Mouse (Mus musculus) embryonic facial prominence, embryonic 11.5 days (tissue): ENCODE data around the gene P2rx1. TPM values are rescaled to one million over a fixed set of nuclear protein-coding genes. Genes with fewer than 3 reads are reported as not detected.

ENCODE experiments used
- ATAC-seq: fragments of 200-750 bp; cut with Nextera tagmentation; replicated peaks from 2 replicates; pipeline ENCODE4 v1.8.0; 2017; ENCODE audit warnings: low read depth; ENCODE audit not compliant: insufficient number of reproducible peaks, low FRiP score, low TSS enrichment
- DNase-seq: peaks from one replicate; pipeline ENCODE4 v3.0.0-alpha.2; 2015; ENCODE audit warnings: low spot score
- H3K27ac ChIP-seq: fragments of 300-500 bp; sonication (generic); replicated peaks from 2 replicates; pipeline ENCODE4 v1.5.1; 2014; ENCODE audit warnings: mild to moderate bottlenecking, low read depth, low read length, control low read depth
- H3K27me3 ChIP-seq: fragments of 300-500 bp; sonication (generic); 2 replicates; pipeline ENCODE4 v1.6.1; 2014; ENCODE audit warnings: mild to moderate bottlenecking, low read length, moderate library complexity, mixed read lengths; ENCODE audit not compliant: control insufficient read depth, insufficient read depth
- H3K36me3 ChIP-seq: fragments of 300-500 bp; sonication (generic); replicated peaks from 2 replicates; pipeline ENCODE4 v1.6.1; 2014; ENCODE audit warnings: low read depth, mild to moderate bottlenecking, low read length, moderate library complexity, mixed read lengths; ENCODE audit not compliant: control insufficient read depth, insufficient read depth
- H3K4me1 ChIP-seq: fragments of 300-500 bp; sonication (generic); 2 replicates; pipeline ENCODE4 v1.6.1; 2014; ENCODE audit warnings: low read length, mixed read lengths; ENCODE audit not compliant: control insufficient read depth, insufficient read depth
- H3K4me2 ChIP-seq: fragments of 300-500 bp; sonication (generic); 2 replicates; pipeline ENCODE4 v1.6.1; 2014; ENCODE audit warnings: low read depth, mild to moderate bottlenecking, control low read depth, low read length, moderate library complexity
- H3K4me3 ChIP-seq: fragments of 300-500 bp; sonication (generic); 2 replicates; pipeline ENCODE4 v1.5.1; 2014; ENCODE audit warnings: low read depth, low read length, control low read depth
- H3K9ac ChIP-seq: fragments of 300-500 bp; sonication (generic); replicated peaks from 2 replicates; pipeline ENCODE4 v1.6.1; 2014; ENCODE audit warnings: mild to moderate bottlenecking, control low read depth, low read length
- H3K9me3 ChIP-seq: fragments of 300-500 bp; sonication (generic); replicated peaks from 2 replicates; pipeline ENCODE4 v1.6.1; 2016; ENCODE audit warnings: mild to moderate bottlenecking, low read length, inconsistent platforms, mixed read lengths; ENCODE audit not compliant: control insufficient read depth
- WGBS: fragments of 180-500 bp; shearing (Covaris S2); extraction: QIAGEN DNeasy Blood & Tissue Kit; methylation state at CpG from one replicate; pipeline ENCODE4 v1.1.7; 2014; 5-methylcytosine and 5-hydroxymethylcytosine counted together
- polyA plus RNA-seq: library from polyadenylated mRNA; unstranded; fragments of >200 nt; fragmentation: Nextera tagmentation; extraction: Ambion mirVana; gene quantifications from 2 replicates; pipeline ENCODE4 v1.2.1, GENCODE M21; 2014

The P2rx1 gene
- 1.2 and 1.3 TPM in 2 replicates for polyA plus RNA-seq

- no peak within 1 kb of the TSS for H3K4me2 ChIP-seq
- no peaks in the 10 kb centered on the region for H3K27me3 ChIP-seq
- H3K4me3 ChIP-seq, result no peak within 1 kb of the TSS
- H3K9me3 ChIP-seq, result no peaks in the 10 kb centered on the region
- no peak within 1 kb of the TSS for H3K9ac ChIP-seq
- DNase-seq (no peak), ATAC-seq (0 out of 2 replicates have a peak, but pooled peaks have one; percentile 10)
- no peak within 1 kb of the TSS for H3K27ac ChIP-seq
- WGBS, result 40% methylated on average over 8 of the region's 8 CpGs
- no peaks in the 10 kb centered on the region for H3K4me1 ChIP-seq
- no peaks in the 10 kb centered on the region for H3K36me3 ChIP-seq
Observed at GRCm38 (mm10) chr11:72998771-72999170, at the start of gene P2rx1. TSS of gene P2rx1 (plus strand) at chr11:72999103.

GRCm38 (mm10) chr11:72951137-72952000 is 47.5 kb upstream of the P2rx1 start:
- DNase-seq (no peak), ATAC-seq (no peak)
- Histone ChIP-seq H3K9ac (no peak overlapping the region), H3K4me2 (no peak overlapping the region), H3K27ac (no peak overlapping the region), H3K4me1 (no peaks in the 10 kb centered on the region), H3K36me3 (no peaks in the 10 kb centered on the region), H3K27me3 (no peaks in the 10 kb centered on the region), H3K9me3 (no peaks in the 10 kb centered on the region), H3K4me3 (no peak overlapping the region)
- 70% methylated on average over 22 of the region's 22 CpGs for WGBS

GRCm38 (mm10) chr11:72952226-72952625 is 46.7 kb upstream of the P2rx1 start:
- no peaks in the 10 kb centered on the region for H3K9me3 ChIP-seq
- DNase-seq (no peak), ATAC-seq (no peak)

GRCm38 (mm10) chr11:72952697-72953096 is 46.2 kb upstream of the P2rx1 start:
- ATAC-seq (no peak), DNase-seq (no peak)
- H3K9ac ChIP-seq, result no peak overlapping the region
- H3K27ac ChIP-seq, result no peak overlapping the region
- H3K36me3 ChIP-seq, result no peaks in the 10 kb centered on the region
- H3K4me1 ChIP-seq, result no peaks in the 10 kb centered on the region
- H3K4me3 ChIP-seq, result no peak overlapping the region
- no peak overlapping the region for H3K4me2 ChIP-seq
- 84% methylated on average over 6 of the region's 6 CpGs for WGBS
- H3K9me3 ChIP-seq, result no peaks in the 10 kb centered on the region
- no peaks in the 10 kb centered on the region for H3K27me3 ChIP-seq

More at GRCm38 (mm10) chr11:72952226-72952625, 46.7 kb upstream of the P2rx1 start:
- H3K27me3 ChIP-seq, result no peaks in the 10 kb centered on the region
- 65% methylated on average over 3 of the region's 3 CpGs for WGBS
- no peaks in the 10 kb centered on the region for H3K4me1 ChIP-seq
- no peak overlapping the region for H3K27ac ChIP-seq
- H3K4me3 ChIP-seq, result no peak overlapping the region
- H3K36me3 ChIP-seq, result no peaks in the 10 kb centered on the region
- no peak overlapping the region for H3K4me2 ChIP-seq
- H3K9ac ChIP-seq, result no peak overlapping the region

GRCm38 (mm10) chr11:72953116-72953439 is 45.8 kb upstream of the P2rx1 start:
- Histone ChIP-seq H3K4me2 (no peak overlapping the region), H3K27ac (no peak overlapping the region), H3K27me3 (no peaks in the 10 kb centered on the region), H3K9ac (no peak overlapping the region), H3K9me3 (no peaks in the 10 kb centered on the region), H3K36me3 (no peaks in the 10 kb centered on the region), H3K4me3 (no peak overlapping the region), H3K4me1 (no peaks in the 10 kb centered on the region)
- no peak for ATAC-seq
- WGBS, result 82% methylated on average over 1 of the region's 1 CpGs
- DNase-seq, result no peak

- H3K27me3 ChIP-seq, result no peaks in the 10 kb centered on the region
- DNase-seq (no peak), ATAC-seq (no peak)
- H3K36me3 ChIP-seq, result no peaks in the 10 kb centered on the region
- no peak overlapping the region for H3K9ac ChIP-seq
- no peak overlapping the region for H3K4me2 ChIP-seq
- H3K4me1 ChIP-seq, result no peaks in the 10 kb centered on the region
- H3K4me3 ChIP-seq, result no peak overlapping the region
- no peak overlapping the region for H3K27ac ChIP-seq
- 86% methylated on average over 4 of the region's 4 CpGs for WGBS
- H3K9me3 ChIP-seq, result no peaks in the 10 kb centered on the region
Observed at GRCm38 (mm10) chr11:72953440-72954151, 45.3 kb upstream of the P2rx1 start.

- Histone ChIP-seq H3K27me3 (peaks cover 1% of the 10 kb centered on the region; the same call in 1 of the 2 replicates), H3K9me3 (no peaks in the 10 kb centered on the region), H3K9ac (no peak overlapping the region), H3K27ac (no peak overlapping the region), H3K4me1 (no peaks in the 10 kb centered on the region), H3K4me2 (no peak overlapping the region), H3K36me3 (no peaks in the 10 kb centered on the region), H3K4me3 (no peak overlapping the region)
- 94% methylated on average over 4 of the region's 4 CpGs for WGBS
- DNase-seq (no peak), ATAC-seq (no peak)
Observed at GRCm38 (mm10) chr11:72954216-72954615, 44.7 kb upstream of the P2rx1 start.
